Mouse (Mus musculus) heart, postnatal 10 days (tissue): ENCODE measurements around the gene Ccl7. TPM values are rescaled to one million over a fixed set of nuclear protein-coding genes. Genes with fewer than 3 reads are reported as not detected.

ENCODE experiments used
- DNase-seq, 2 experiments: peaks; one replicate each; pipeline ENCODE4 v3.0.0; 2021
- intact Hi-C: fragments of 180-260 bp; cut with DNase I; formaldehyde crosslinking; loops from one replicate; pipeline ENCODE4 v1.15.1; 2025
- total RNA-seq, 2 experiments: library from RNA; stranded (reverse); gene quantifications; 2 replicates each; pipeline ENCODE4 v1.2.3; 2021

Gene Ccl7
- 1 to 10 TPM in 1 of 2 experiments, under 1 TPM in 1; 0.34 to 1.0 TPM for total RNA-seq

DNA sequence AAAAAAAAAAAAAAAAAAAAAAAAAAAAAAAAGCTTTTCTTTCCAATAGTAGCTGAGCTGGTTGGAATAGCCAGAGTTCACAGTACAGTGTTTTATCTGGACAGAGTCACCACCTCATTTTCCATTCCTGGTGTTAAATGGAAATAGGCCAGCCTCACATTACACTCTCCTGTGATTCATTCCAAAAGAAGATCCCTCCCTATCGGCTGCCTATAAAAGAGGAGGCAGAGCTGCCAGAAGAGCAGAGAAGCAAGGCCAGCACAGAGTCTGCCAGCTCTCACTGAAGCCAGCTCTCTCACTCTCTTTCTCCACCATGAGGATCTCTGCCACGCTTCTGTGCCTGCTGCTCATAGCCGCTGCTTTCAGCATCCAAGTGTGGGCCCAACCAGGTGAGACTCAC lies at the start of gene Ccl7:
Ccl7 (plus strand) TSS at position 242 of the 400 bp plus-strand sequence.
- DNase-seq: peak; percentile 46 to 54
- intact Hi-C loops: no loop called here

DNA sequence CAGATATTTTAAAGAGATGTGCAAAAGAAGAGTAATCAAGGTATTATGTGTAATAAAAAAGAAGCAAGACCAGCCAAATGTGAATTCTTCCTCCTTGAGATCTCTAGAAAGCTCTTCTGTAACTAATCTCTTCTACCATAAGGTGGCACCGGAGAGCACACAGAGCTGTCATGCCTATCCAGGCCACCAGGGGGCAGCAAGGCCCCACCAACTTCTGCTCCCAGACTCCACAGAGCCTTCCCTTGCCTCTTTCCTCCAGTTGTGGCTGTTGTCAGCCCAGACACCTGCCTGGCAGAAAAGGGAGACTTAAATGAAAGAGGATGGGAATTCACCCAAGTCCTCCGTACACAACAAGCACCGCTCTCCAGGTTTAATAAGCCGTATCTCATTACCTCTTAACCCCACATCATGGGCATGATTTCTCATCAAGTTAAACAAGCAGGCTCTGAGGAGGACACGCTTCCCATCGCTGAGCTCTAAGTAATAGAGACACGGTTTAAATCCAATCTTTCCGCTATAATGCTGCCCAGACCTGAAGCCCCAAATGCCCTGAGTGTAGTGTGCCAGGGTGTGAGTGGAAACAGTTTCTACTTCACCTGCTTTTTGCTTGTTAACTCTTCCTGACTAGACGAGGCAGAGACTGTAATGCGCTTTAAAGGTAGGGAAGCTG lies 49.2 kb upstream of the Ccl7 start:
- peak; percentile 76 to 85 for DNase-seq
- intact Hi-C loops: loop anchor here (1.0 to 10.0 kb wide), 3 partner anchors 46 to 898 kb away; partner anchors contain the start of genes Fndc8 and Rad51d

DNA sequence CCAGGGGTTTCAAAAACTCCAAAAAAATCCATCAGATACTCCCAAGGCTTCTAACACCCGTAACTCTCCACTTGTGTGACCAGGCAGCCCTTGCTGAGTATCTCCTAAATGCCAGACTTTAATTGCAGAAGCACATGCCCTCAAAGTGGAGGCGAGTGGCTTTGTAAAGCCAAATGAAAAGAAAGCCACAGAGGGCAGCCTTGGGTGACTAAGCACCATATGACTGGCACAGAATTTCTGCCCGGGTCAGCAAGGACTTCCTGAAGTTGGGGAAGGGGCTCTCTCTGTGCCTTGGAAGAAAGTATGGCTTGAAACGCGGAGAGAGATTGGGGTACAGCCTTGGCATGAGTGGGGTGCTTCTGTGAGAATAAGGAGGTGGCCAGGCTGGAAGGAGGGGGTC lies 48.4 kb upstream of the Ccl7 start:
- DNase-seq: no peak
- intact Hi-C loops: loop anchor here (5.0 to 10.0 kb wide), 2 partner anchors 45 to 898 kb away; partner anchors contain the start of genes Fndc8 and Rad51d

DNA sequence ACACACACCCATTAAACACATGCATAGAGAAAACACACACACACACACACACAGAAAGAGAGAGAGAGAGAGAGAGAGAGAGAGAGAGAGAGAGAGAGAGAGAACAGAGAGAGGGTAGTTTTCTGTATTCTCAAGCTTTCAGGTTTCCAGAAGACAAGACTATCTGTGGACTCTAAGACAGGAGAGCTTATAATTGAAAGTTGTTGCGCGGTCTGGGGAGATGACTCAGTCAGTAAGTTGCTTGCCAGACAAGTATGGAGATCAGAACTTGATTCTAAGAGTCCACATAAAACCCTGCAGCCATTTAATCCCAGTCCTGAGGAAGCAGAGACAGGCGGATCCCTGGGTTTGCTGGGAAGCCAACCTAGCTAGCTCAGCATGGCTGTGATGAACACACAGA lies 46.9 kb upstream of the Ccl7 start:
- intact Hi-C loops: loop anchor here (5.0 to 10.0 kb wide), 2 partner anchors 44 to 896 kb away; partner anchors contain the start of genes Fndc8 and Rad51d
- no peak for DNase-seq

DNA sequence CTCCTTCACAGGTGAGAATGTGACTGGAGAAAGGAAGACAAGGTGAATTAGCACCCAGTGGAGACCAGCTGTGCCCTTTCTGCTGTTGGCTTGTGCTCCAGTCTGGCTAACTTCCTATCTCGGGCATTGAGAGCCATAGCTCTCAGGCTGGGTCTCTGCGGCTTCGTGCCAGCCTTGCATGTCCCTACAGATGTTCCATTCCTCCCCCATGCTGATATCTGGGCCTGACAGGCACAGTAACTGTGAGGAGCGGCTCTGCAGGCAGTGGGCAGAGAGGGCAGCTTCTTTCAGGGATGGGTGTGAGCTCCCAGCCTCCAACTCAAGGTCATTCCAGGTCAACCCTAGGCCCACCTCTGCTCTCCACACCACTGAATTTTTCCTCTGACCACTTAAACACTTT lies 46.0 kb upstream of the Ccl7 start:
- intact Hi-C loops: loop anchor here (5.0 to 10.0 kb wide), 2 partner anchors 43 to 895 kb away; partner anchors contain the start of genes Fndc8 and Rad51d

DNA sequence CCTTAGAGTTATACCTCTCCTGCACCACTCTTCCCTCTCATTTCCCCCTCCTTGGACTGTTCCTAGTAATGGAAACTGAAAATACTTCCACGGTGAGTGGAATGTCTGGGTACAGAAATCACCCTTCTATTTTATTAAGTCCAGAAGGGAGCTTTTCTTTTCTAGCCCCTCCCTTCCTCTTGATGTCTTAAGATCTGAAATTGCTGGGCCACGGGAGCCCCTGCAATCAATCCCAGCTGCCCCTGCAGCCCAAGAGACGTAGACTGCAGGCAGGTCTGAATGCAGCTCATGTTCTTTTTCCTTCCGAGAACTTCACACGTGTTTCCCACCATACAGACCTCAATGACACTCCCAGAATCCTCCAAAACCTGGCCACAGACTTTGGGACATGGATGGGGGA lies 44.9 kb upstream of the Ccl7 start:
- intact Hi-C loops: no loop called here

More for the DNA sequence above, 46.0 kb upstream of the Ccl7 start:
- no peak for DNase-seq

DNA sequence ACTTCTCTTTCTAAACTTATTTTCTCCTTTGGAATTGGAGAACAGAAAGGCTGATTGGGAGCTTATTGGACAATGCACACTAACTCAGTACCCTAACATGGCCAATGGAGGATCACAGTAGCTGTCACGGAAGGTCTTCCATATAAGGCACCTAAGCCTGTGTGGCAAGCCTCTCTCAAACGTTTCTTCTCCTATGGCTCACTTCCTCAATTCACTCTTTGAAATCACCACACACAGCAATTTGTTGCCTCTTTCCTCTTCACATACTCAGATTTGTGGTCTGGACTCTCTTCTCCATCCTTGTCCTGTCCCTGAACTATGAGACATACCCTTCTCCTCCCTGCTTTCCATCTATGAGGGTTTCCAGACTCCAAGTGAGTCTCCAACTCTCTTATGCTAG lies 40.7 kb upstream of the Ccl7 start:
- DNase-seq: no peak
- intact Hi-C loops: no loop called here

More for the DNA sequence above, 44.9 kb upstream of the Ccl7 start:
- no peak for DNase-seq

DNA sequence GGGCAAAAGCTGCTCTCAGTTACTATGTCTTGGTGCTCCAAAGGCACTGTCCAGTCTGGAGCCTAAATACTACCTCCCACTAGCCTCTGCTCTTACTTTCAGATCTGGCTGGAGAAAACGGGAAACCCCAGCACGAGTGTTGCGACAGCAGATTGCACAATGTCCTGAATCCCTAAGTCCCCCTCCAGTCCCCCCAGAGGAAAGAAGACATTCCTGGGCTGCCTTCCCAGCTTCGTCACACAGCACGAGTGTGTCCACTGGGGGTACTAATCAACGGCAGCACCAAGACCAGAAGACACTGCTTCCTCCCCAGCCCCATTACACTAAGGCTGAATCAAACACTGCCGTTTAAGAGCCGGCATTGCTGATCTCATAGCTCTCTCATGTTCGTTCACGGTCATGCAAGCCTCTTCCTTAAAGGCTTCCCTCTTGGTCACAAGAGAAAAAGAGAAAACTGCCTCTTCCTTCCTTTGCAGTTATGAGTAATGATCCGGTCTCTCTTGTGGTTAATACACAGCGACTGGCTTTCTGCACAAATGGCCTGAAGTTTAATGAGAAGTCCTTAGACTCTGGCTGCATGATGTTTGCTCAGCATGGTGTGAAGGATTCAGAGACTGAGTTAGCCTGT lies 38.6 kb upstream of the Ccl7 start:
- intact Hi-C loops: no loop called here
- peak; percentile 78 to 79 for DNase-seq

DNA sequence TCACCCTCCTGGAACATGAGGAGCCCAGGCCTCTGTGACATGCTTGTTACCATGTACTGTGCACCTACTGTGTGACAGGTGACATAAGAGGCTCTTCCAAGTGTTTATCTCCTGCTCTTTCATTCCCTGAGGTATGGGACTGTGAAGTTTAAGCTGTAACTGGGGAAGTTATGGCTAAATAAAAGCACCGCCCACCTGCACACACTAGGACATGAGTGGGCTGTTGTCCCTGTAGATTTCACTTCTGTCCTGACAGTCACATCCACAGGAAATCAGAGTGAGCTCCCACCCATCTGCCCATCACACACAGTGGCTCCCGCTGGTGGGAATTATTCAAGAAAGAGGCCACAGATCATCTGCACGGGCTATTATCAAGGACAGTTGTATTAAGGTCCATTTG lies 35.4 kb upstream of the Ccl7 start:
- intact Hi-C loops: no loop called here
- DNase-seq: no peak

DNA sequence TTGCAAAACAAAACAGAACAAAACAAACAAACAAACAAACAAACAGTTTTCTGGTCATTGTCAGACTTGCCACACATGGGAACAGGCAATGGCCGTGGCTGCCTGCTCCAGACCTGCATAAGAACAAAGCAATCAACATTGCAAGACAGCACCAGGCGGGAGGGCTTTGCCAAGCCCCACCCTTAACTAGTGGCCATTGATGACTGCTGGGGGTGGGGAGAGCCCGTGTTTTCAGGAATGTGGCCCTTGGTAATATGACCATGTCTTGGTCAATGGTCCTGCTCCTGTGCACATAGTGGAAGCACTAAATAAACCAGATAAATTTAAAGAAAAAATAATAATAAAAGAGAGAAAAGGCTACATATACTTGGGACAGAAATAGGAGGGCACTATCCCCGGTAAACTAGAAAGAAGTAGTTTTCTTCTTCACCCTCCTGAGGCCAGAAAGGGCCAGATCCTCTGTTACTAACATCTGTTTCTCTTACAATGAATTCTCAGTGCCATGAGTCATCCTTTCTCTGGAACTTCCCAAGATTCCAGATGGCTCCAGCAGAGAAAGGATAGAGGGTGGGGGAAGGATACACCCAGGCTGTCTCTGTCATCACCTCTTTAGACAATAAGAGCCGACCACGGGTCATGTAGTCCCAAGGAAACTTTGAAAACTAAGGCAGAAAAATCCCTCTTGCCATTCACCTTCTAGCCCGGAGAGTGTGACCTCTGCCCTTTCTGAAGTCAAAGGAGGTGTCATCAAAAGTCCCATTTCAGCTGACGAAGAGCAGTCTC lies 33.9 kb upstream of the Ccl7 start:
- intact Hi-C loops: no loop called here
- peak; percentile 54 to 62 for DNase-seq

DNA sequence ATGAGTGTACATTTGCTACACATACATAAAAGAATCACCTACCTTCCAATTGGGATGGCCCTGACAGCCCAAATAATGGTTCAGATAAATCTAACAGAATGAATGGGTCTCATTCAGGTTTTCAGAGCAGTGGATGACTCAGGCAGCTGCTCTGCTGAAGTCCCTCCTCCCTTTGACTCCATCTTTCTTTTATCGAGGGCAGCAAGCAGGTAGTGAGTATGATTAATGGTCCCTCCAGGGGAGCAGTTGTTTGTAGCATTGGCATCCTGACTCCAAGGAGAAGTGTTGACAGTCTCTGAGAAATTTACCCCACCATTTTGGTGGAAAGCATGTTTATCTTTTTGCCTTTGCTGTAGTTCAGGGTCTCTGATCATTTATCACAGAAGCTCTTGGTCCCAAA lies 31.8 kb upstream of the Ccl7 start:
- intact Hi-C loops: no loop called here
- DNase-seq: no peak

DNA sequence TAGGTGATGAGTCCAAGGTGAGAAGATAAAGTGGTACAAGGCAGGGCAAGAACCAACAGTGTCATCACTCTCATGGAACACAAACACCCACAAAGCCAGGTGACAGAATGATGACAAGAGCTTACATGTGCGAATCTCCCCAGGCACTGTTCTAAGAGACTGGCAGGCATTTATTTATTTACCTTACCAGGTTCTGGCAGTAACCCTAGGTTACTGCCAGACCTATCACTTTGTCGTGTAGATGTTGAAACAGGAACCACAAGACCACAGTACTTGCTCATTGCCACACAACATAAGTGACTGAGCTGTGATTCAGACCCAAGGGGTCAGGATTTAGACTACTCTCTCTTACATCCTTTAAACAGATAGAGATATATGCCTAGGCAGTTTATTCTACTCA lies 30.4 kb upstream of the Ccl7 start:
- no peak for DNase-seq
- intact Hi-C loops: no loop called here

DNA sequence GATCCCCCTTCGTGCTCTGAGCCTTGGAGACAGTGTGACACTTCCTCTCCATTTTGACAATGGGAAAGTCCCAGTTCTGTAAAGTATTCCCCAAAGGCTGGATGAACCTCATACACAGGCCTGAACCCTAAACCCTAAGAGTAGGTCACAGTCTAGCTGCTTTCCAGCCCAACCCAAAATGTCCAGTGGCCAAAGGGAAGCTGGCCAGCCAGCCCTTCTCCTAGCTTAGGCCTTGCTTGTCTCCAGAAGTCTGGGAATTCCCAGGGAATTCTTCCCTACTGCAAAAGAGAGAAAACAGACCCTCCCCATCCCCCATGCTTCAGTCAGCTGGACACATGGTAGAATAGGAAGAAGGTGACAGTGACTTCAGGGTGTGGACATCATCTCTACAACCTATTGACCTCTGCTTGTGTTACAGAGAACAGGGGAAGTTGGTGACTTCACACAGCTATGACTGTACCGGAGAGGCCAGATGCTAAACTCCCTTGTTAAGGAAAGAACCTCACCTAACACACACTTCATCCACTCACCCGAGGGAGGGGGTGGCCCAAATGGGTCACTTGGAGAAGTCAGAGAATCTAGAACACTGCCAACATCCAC lies 29.2 kb upstream of the Ccl7 start:
- DNase-seq: peak; percentile 57 to 59
- intact Hi-C loops: no loop called here

DNA sequence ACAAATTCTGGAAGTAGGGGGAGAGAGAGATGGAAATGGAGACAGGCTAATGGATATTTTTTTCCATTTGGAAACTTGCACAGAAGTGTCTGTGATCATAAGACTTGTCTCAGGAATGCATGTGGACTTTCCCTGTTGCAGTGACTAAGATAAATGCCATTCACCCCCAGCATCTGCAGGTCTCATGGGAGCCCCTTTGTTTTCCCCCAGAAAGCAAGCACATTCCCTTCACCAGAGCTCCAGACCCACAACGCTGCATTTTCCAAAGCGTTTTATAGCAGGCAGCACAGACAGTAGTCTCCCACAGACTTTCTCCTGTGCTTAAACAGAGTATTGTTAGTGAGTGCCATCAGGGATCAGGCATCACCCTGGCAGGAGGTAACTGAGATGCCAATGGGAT lies 26.1 kb upstream of the Ccl7 start:
- intact Hi-C loops: no loop called here

DNA sequence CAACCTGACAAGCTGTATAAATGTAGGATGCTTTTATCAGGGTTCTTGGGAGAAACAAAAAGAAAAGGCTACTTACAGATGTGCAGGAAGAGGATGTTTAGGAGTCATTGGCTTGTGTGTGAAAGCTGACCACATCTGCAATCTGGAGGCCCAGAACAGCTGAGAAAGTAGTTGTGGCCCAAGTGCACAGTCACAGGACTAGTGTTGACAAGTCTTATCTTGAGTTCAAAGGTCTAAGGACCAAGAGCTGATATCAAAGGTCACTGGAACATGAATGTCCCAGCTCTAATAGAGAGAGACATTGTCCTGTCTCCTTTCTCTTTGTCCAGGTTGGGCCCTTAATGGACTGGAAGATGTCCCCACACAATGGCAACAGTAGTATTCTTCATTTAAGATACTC lies 25.7 kb upstream of the Ccl7 start:
- intact Hi-C loops: no loop called here
- DNase-seq: no peak

More for the DNA sequence above, 26.1 kb upstream of the Ccl7 start:
- no peak for DNase-seq

DNA sequence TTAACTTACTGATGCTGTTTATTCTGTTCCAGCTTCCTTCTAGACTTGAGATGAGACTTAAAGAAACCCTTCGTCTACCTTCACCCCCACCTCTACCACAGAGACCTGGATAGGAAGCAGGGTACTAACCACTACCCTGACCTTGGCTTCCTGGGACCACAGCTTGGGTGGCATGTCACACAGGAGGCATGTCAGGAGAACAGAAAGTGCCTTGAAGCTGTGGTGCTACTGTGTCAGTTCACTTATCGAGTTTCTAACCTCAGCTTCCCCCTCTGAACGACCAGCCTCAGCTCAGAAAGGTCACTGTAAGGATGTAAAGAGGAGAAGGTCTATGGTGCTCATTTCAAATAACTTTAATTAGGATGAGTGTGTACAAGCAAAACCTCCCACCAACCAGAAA lies 24.1 kb upstream of the Ccl7 start:
- intact Hi-C loops: no loop called here
- DNase-seq: no peak

DNA sequence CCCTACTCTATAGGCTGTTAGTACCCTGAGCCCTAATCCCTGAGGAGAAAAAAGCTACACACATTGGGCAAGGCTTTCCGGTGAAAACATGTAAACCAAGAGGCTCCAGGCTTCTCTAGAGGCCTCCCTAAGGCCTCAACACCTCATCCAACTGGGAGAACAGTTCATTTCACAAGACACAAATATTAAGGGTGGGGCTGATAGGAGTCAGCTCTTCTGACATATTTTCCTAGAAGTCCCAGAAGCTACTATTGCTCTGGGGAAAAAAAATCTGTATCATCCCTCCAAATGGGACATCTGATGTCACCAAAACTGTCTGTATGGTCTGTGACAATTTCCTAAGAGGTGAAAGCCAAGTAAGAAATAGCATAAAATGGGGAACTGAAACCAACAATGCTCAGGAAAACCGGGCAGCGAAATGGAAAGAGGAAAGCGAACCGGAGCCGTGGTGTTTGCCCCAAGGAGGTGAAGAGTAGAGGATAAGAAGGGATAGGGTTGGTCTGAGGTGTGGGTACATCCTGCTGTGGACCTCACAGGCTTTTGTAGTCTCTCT lies 22.9 kb upstream of the Ccl7 start:
- intact Hi-C loops: no loop called here
- no peak for DNase-seq

DNA sequence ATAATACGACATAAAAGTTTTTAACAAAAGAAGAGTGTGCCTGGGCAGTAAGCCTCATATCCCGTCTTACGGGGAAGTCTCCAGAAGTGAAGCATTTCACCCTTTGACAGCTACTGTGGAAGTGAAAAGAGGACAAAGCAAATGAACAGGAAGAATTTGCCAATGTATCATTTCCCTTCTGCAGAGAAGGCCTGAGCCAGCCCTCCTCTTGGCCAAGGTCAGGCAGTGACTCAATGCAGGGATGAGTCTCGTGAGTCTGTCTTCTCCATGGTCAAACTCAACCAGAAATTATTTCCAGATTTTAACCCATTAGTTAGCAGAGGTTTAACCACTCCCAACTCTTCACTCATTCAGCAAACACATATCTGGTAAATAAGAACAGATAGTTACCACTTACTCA lies 21.7 kb upstream of the Ccl7 start:
- no peak for DNase-seq
- intact Hi-C loops: no loop called here

DNA sequence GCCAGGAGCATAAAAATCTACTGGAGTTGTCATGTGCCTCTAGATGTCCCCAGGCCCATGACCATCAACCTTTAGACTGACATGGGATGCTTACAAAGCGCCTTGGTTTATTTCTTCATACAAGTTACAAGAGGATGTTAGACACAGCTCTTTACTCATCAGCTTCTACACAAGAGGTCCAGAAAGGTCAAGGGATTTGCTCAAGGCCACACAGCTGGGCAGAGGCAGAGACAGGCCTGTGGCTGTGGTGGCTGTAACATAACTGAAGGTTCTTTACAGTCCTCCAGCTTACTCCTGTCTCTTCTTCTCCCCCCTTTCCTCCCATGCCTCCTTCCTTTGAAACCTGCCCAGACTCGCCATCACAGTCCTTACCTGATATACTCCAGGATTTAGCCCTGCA lies 15.3 kb upstream of the Ccl7 start:
- no peak for DNase-seq
- intact Hi-C loops: no loop called here

DNA sequence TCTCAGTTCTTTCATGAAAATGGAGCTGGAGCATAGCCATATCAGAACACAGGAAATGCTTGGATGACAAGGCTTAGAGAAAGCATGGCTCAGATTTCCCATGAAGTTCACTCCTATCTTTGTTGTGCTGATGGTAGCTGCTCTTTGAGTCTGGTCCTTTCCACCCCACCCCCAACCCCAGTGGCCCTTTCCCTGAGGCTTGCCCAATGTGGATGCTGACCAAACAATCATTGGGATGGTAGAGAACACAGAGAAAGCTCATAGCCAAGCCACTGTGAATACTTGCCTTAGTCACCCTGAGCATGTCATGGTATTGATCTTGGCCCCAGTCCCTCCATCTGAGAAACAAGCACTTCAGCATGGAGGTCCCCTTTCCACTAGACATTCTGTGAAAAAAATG lies 13.4 kb upstream of the Ccl7 start:
- intact Hi-C loops: no loop called here
- no peak for DNase-seq
